Mouse (Mus musculus): Measurements from ENCODE around the gene Card14.

GRCm38 (mm10) chr11:119316720-119317119 is 9.2 kb downstream of the Card14 start:
- no peak for TF ChIP-seq CTCF (conservative IDR thresholded peaks at IDR 0.05; ENCODE audit: low read length)
- TF ChIP-seq NANOG (IDR thresholded peaks at IDR 0.05; ENCODE audit: borderline replicate concordance, low read length), result no peak
- TF ChIP-seq POU5F1 (IDR thresholded peaks at IDR 0.05; ENCODE audit: borderline replicate concordance, low read length), result no peak
